Mouse (Mus musculus) megakaryocyte, embryonic 14.5 days (primary cell): Measurements from ENCODE around the gene Tlk2.

Source experiments
- FLI1 ChIP-seq: IDR thresholded peaks from 2 replicates; pipeline ENCODE4 v1.6.1; 2012; ENCODE audit warnings: low read length, inconsistent platforms, mixed read lengths
- GATA1 ChIP-seq: IDR thresholded peaks from 3 replicates; pipeline ENCODE4 v1.6.1; 2012; ENCODE audit warnings: mixed read lengths, low read length, inconsistent platforms, borderline replicate concordance

GRCm38 (mm10) chr11:105331732-105332131, 153.1 kb downstream of the Tlk2 start:
- TF ChIP-seq GATA1 (no peak), FLI1 (no peak)
